ENCODE assay signal across 8 mouse cellular contexts in the genomic region with DNA sequence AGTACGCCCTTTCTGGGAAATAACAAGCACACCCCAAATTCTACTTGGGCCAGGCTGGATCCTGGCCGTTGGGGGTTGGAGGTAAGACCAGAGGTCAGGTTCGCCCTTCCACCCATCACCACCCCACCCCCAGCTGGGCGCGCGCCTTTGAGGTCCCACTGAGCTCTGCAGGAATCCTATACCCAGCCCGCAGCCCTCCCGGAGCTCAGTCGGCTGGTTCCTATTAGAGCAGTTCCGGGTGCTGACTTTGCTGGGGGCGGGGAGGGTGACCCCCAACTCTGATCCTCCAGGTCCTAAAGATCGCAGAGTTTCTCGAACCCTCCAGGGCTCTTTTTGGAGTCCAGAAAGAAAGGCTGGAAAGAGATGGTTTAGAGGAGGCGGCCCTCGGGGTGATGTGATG. TPM values are rescaled to one million over a fixed set of nuclear protein-coding genes. Genes with fewer than 3 reads are reported as not detected.
A peak's percentile ranks its signal among the peaks of the same experiment; 100 is the strongest.
DNase-seq lines count a peak whose midpoint lies in the region; ATAC-seq lines count a peak whose summit lies in the region.

No protein-coding gene starts in this region.

- no peak for DNase-seq in heart, postnatal 10 days
- peak; percentile 39 for DNase-seq in embryo, embryonic 10 days (ENCODE audit: low spot score)
- DNase-seq in layer of hippocampus, postnatal 36 days, result no peak
- DNase-seq in spleen, adult 18-20 months, result no peak
- no peak for DNase-seq in cerebellum, adult 9-11 months

- peak overlapping the region; percentile 75 for H3K9ac ChIP-seq in heart, embryonic 11.5 days (ENCODE audit: low read depth, low read length)
- peak overlapping the region; percentile 5; the same call in 1 of the 2 replicates for H3K9ac ChIP-seq in hindbrain, embryonic 16.5 days (ENCODE audit: low read depth, low read length)
- H3K9ac ChIP-seq in midbrain, embryonic 12.5 days (replicated peaks), result no peak overlapping the region

- H3K36me3 ChIP-seq in heart, embryonic 11.5 days (ENCODE audit: control insufficient read depth, insufficient read depth, low read length), result no peaks in the 10 kb centered on the region
- no peaks in the 10 kb centered on the region for H3K36me3 ChIP-seq in hindbrain, embryonic 16.5 days (ENCODE audit: control insufficient read depth, insufficient read depth, low read length)
- no peaks in the 10 kb centered on the region for H3K36me3 ChIP-seq in midbrain, embryonic 12.5 days

- H3K4me3 ChIP-seq in heart, embryonic 11.5 days (ENCODE audit: low read depth, low read length), result peak overlapping the region; percentile 51
- H3K4me3 ChIP-seq in hindbrain, embryonic 16.5 days (ENCODE audit: low read length), result peak overlapping the region; percentile 48
- H3K4me3 ChIP-seq in midbrain, embryonic 12.5 days, result peak overlapping the region; percentile 43

- H3K27ac ChIP-seq in heart, embryonic 11.5 days (ENCODE audit: low read depth, low read length), result peak overlapping the region; percentile 59; the same call in 1 of the 2 replicates
- no peak overlapping the region for H3K27ac ChIP-seq in hindbrain, embryonic 16.5 days (ENCODE audit: low read depth, low read length)
- H3K27ac ChIP-seq in midbrain, embryonic 12.5 days (replicated peaks), result no peak overlapping the region

- no peaks in the 10 kb centered on the region for H3K9me3 ChIP-seq in heart, embryonic 11.5 days (replicated peaks; ENCODE audit: control insufficient read depth, low read length)
- no peaks in the 10 kb centered on the region for H3K9me3 ChIP-seq in hindbrain, embryonic 16.5 days (ENCODE audit: control insufficient read depth, low read length)
- no peaks in the 10 kb centered on the region for H3K9me3 ChIP-seq in midbrain, embryonic 12.5 days

- WGBS in heart, embryonic 11.5 days (ENCODE audit: insufficient replicate concordance), result 1% methylated on average over 15 of the region's 15 CpGs
- 2% methylated on average over 15 of the region's 15 CpGs for WGBS in hindbrain, embryonic 16.5 days
- WGBS in midbrain, embryonic 12.5 days, result 2% methylated on average over 15 of the region's 15 CpGs

- H3K4me2 ChIP-seq in heart, embryonic 11.5 days, result peak overlapping the region; percentile 87
- peak overlapping the region; percentile 73 for H3K4me2 ChIP-seq in hindbrain, embryonic 16.5 days (ENCODE audit: low read length)
- peak overlapping the region; percentile 55 for H3K4me2 ChIP-seq in midbrain, embryonic 12.5 days (replicated peaks)

- ATAC-seq in heart, embryonic 11.5 days (replicated peaks; ENCODE audit: insufficient number of reproducible peaks, low FRiP score, low TSS enrichment), result no peak
- no peak for ATAC-seq in hindbrain, embryonic 16.5 days
- no peak for ATAC-seq in midbrain, embryonic 12.5 days (ENCODE audit: low FRiP score, low read depth)

- intact Hi-C loops in heart, postnatal 10 days (cut with DNase I), result no loop called here

- peaks cover 24% of the 10 kb centered on the region for H3K4me1 ChIP-seq in heart, embryonic 11.5 days (ENCODE audit: control insufficient read depth, insufficient read depth, low read length)
- peaks cover 17% of the 10 kb centered on the region for H3K4me1 ChIP-seq in hindbrain, embryonic 16.5 days (ENCODE audit: control insufficient read depth, insufficient read depth, low read depth, low read length)
- H3K4me1 ChIP-seq in midbrain, embryonic 12.5 days, result peaks cover 23% of the 10 kb centered on the region

- H3K27me3 ChIP-seq in heart, embryonic 11.5 days (ENCODE audit: control insufficient read depth, insufficient read depth, low read length), result peaks cover 7% of the 10 kb centered on the region; the same call in 1 of the 2 replicates
- peaks cover 22% of the 10 kb centered on the region for H3K27me3 ChIP-seq in hindbrain, embryonic 16.5 days (replicated peaks; ENCODE audit: control insufficient read depth, insufficient read depth, low read length)
- H3K27me3 ChIP-seq in midbrain, embryonic 12.5 days, result peaks cover 45% of the 10 kb centered on the region

RNA-seq across cellular contexts. Expression of gene Wdr86, which starts 0.5 kb away (rescaled TPM):
- polyA plus RNA-seq in heart, embryonic 11.5 days (2014; fragmentation: Nextera tagmentation; extraction: Ambion mirVana), result 11.5 and 13.6 TPM in 2 replicates
- 1 to 10 TPM; 1.1 to 2.5 TPM for total RNA-seq in heart, postnatal 10 days (2021)
- 8.0 and 10.7 TPM in 2 replicates for polyA plus RNA-seq in hindbrain, embryonic 16.5 days (2015; fragmentation: Nextera tagmentation; extraction: Ambion mirVana)
- polyA plus RNA-seq in midbrain, embryonic 12.5 days (2016; fragmentation: Nextera tagmentation; extraction: Ambion mirVana), result 8.1 and 11.7 TPM in 2 replicates
- total RNA-seq in layer of hippocampus, postnatal 36 days (2021), result 1 to 10 TPM in 1 of 2 experiments, under 1 TPM in 1; 0.22 to 1.5 TPM

RNA-seq across cellular contexts. Expression of gene Crygn, which starts 26.8 kb away (rescaled TPM):
- 2.8 and 3.5 TPM in 2 replicates for polyA plus RNA-seq in heart, embryonic 11.5 days (2014; fragmentation: Nextera tagmentation; extraction: Ambion mirVana)
- not detected for total RNA-seq in heart, postnatal 10 days (2021)
- 1.3 and 1.6 TPM in 2 replicates for polyA plus RNA-seq in hindbrain, embryonic 16.5 days (2015; fragmentation: Nextera tagmentation; extraction: Ambion mirVana)
- not detected in 2 replicates for polyA plus RNA-seq in midbrain, embryonic 12.5 days (2016; fragmentation: Nextera tagmentation; extraction: Ambion mirVana)
- total RNA-seq in layer of hippocampus, postnatal 36 days (2021), result under 1 TPM; 0.53 to 0.95 TPM

RNA-seq across cellular contexts. Expression of gene Nub1, which starts 45.7 kb away (rescaled TPM):
- 28.2 and 30.7 TPM in 2 replicates for polyA plus RNA-seq in heart, embryonic 11.5 days (2014; fragmentation: Nextera tagmentation; extraction: Ambion mirVana)
- total RNA-seq in heart, postnatal 10 days (2021), result 10 to 100 TPM; 29.3 to 31.6 TPM
- polyA plus RNA-seq in hindbrain, embryonic 16.5 days (2015; fragmentation: Nextera tagmentation; extraction: Ambion mirVana), result 48.8 and 49.5 TPM in 2 replicates
- polyA plus RNA-seq in midbrain, embryonic 12.5 days (2016; fragmentation: Nextera tagmentation; extraction: Ambion mirVana), result 37.3 and 37.6 TPM in 2 replicates
- total RNA-seq in layer of hippocampus, postnatal 36 days (2021), result 10 to 100 TPM; 63.3 to 65.9 TPM
